Mouse (Mus musculus): ENCODE results near the gene Brip1. TPM values are rescaled to one million over a fixed set of nuclear protein-coding genes. Genes with fewer than 3 reads are reported as not detected.
A peak's percentile ranks its signal among the peaks of the same experiment; 100 is the strongest.

Brip1 gene
- total RNA-seq, 1 experiment from 2014 or later = 3.9 TPM

GRCm38 (mm10) chr11:86026556-86027194 is 174.3 kb downstream of the Brip1 start:
- DNase-seq = peak; percentile 17

GRCm38 (mm10) chr11:86022439-86022838 is 178.6 kb downstream of the Brip1 start:
- DNase-seq = peak; percentile 23

GRCm38 (mm10) chr11:86020033-86020432 is 181.0 kb downstream of the Brip1 start:
- no peak for DNase-seq

- no peak for DNase-seq
Measured at GRCm38 (mm10) chr11:86016242-86016641, 184.8 kb downstream of the Brip1 start.

- DNase-seq = no peak
Measured at GRCm38 (mm10) chr11:86013087-86013486, 187.9 kb downstream of the Brip1 start.

GRCm38 (mm10) chr11:86010458-86010857 is 190.5 kb downstream of the Brip1 start:
- no peak for DNase-seq

- DNase-seq = no peak
Measured at GRCm38 (mm10) chr11:86008211-86008905, 192.6 kb downstream of the Brip1 start.

Other genes with a start within 250 kb of the Brip1 start
- 18.3 and 20.0 TPM in 2 replicates for gene Ints2, start 56.4 kb upstream of the Brip1 start, total RNA-seq (2021)
- 50.0 and 52.0 TPM in 2 replicates for gene Med13, start 156.4 kb upstream of the Brip1 start, total RNA-seq (2021)